Mouse (Mus musculus): Measurements from ENCODE around the gene P2ry12.

GRCm38 (mm10) chr3:59227696-59228095 is 35.0 kb downstream of the P2ry12 start:
- TF ChIP-seq GATA1 (IDR thresholded peaks at IDR 0.05; ENCODE audit: low read length) = no peak
- no peak for TF ChIP-seq TAL1 (IDR thresholded peaks at IDR 0.05; ENCODE audit: low read length)
